Mouse (Mus musculus) retina, postnatal 1 day (tissue): ENCODE measurements at regions not wholly inside any gene's neighbourhood (a gene's known extent, or its start where the extent isn't known, plus 50 kb on each side); places are given as distances from the start of the nearest gene placed in this dataset.

ENCODE experiments used
- DNase-seq: peaks from one replicate; pipeline ENCODE4 v3.0.0-alpha.2; 2012

- DNase-seq, result peak; percentile 94
These were observed 59.2 kb upstream of the 4933402D24Rik start for GRCm38 (mm10) chr1:63828174-63828844.

GRCm38 (mm10) chr1:63820614-63821270, 51.7 kb upstream of the 4933402D24Rik start:
- peak; percentile 36 for DNase-seq

GRCm38 (mm10) chr1:63819536-63820254, 50.6 kb upstream of the 4933402D24Rik start:
- DNase-seq, result peak; percentile 94
